Mouse (Mus musculus): Measurements from ENCODE around the gene Capn7.

The Capn7 gene

DNA sequence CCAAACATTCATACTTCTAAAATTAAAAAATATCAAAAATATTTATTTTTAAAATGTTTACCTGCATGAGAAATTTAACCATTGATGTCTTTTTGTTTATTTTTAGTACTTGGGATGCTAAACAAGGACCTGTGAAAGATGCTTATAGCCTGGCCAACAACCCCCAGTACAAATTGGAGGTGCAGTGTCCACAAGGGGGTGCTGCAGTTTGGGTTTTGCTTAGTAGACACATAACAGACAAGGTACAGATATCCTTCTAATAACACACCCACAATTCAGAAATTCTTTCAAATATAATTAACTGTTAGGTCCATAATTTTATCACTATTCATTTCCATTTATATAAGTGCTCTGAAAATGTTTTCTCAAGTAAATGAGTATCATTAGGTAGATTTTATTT is 28.9 kb downstream of the Capn7 start:
- peak; percentile 66 to 83 for DNase-seq (ENCODE audit: low spot score in 2 of 2)

DNA sequence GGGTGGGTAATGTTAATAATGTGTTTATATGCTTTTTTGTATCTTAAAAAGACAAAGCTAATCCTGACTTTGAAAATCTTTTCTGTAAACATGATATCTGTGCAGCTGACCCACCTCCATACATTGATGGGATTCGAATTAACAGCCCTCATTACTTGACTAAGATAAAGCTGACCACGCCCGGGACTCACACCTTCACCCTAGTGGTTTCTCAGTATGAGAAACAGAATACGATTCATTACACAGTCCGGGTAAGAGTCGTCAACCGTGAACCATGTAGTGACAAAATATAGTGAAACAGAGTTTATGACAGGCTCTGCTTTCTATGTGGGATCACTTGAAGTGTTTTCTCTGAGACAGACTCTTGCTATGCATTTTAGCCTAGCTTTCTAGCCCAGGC is 31.5 kb downstream of the Capn7 start:
- DNase-seq (ENCODE audit: low spot score in 2 of 2) = no peak

DNA sequence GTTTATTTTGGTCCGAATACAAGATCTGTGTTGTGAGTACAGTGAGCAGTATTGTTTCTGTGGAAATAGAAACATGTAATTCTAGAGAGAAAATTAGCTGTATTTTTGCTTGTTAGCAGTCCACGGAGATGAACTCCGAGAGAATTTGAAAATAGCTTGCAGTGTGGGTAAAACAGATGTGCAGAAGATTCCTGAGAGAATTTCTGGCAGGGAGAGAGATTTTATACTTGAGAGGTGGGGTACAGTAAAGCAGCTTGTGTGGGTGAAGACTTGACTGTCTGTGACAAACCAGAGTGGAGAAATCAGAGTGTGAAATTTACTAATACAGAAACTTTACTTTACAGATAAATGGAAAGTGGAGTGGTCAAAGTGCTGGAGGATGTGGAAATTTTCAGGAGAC is 32.9 kb downstream of the Capn7 start:
- DNase-seq (ENCODE audit: low spot score in 2 of 2) = no peak

DNA sequence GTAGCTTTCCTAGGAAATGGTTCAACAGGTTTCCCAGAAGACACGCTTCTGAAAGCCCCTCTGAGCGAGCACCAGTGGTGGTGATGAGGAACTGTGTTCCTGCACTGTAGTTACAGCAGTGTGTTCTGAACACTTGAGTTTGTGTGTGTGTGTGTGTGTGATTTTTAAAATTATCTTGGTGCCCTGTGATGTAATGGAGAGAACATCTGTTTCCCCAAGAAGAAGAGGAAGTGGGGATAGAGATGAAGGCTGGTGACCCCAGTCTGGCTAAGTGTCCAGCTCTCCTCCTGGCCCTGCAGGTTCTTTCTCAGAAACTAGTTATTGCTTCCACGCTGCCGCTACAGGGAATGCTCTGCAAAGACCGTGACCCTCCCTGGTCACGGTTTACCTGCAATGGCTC is 38.0 kb downstream of the Capn7 start:
- DNase-seq (ENCODE audit: low spot score in 2 of 2) = no peak

DNA sequence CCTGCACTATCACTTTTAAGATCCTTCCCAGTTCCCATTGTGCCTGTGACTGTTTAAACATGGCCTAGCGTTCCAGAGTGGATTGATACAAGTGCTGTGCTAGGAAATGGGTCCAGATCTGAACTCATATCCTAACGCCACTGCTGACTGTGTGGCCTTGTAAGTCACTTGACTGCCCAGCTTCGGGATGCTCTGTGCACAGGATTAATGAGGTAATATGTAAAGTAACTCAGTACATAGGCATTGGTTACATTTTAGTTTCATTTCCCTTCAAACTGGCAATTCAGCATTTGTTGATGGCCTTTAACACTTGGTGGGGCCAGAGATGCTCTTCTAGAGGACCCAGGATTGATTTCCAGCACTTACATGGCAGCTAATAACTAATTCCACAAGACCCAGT is 39.9 kb downstream of the Capn7 start:
- DNase-seq (ENCODE audit: low spot score in 2 of 2) = no peak

DNA sequence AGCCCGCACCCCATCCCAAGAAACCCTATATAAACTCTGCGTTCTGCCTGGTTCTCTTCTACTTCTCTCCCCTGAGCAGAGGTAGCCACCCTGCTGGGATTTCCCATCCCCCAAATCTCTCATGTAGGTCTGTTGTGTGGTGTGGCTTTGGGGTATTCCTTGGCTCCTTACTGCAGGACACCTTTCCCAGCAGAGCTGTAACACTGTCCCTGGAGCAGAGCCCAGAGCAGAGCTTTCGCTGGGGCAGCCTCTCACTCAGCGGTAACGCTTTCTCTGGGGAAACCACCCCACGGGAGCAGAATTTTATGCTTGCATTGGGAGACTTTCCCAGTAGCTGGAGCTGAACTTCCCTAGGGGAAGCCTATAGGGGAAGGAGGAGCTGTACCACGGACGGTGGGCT is 45.8 kb downstream of the Capn7 start:
- no peak for DNase-seq (ENCODE audit: low spot score in 2 of 2)

DNA sequence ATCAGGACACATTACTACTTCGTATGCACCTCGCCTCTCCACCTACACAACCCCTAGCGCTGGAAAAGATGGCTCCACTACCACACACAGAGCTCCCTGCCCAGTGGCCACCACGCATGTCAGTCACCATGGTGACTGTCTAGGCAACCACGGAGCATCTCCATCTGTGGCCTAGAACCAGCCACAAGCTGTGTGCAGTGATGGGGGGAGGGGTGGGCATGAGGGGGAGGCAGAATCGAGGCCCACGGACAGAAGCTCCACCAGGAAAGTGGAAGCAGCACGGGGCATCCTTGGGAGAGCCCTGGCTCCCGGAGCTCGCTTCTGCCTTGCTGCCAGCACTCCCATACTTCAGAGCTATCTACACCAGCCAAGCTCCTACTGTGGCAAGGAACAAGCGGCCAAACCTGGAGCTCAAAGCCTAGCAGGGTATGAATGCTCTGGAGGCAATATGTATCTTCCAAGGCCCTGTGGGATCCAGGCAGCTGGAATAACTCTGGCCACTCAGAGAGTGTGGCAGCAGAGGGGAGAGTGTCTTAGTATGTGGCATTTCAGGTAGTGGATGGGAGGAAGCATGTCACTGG is 47.1 kb downstream of the Capn7 start:
- DNase-seq (ENCODE audit: low spot score in 2 of 2) = peak; percentile 80 to 82

DNA sequence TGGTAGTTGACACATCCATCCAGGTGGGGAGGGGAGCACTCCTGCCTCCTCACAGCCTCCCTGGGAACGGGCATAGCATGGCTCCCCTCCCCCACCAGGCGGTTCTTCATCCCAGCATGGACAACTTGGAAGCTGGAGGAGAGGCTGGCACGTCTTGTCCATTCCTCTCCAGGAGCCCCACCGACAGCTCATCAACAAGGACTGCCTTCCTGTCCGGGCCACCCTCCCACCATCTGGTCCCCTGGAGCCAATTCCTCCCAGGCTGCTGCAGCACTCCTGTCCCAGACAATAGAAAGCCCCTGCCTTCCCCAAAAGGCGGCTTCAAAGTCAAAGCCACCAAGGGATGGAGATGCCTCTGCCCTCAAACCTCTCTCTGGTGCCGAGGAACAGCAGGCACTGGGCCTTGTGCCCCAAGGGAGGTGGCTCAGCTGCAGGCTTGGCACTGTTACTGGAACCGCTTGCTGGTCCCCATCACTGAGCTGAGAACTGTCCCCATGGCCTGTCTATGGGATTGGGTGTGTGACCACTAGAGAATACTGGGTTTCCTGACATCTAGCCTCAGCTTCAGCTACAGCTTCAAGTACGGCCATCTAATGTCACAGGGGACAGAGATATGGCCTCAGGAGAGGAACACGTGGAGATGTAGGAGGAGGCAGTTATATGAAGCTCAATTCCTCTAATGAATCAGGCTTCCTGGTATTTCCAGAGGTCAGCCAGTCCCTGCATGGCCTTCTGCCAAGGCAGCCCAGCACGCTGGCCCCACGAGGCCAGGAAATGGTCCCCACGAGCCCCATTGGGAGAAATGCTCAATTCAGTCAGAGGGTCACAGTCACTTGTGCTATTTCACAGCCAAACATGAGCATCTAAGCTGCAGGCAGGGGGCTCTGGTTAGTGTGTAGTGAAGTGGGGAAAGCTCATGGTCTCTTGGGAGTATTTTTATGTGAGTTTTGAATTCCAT is 48.2 kb downstream of the Capn7 start:
- no peak for DNase-seq (ENCODE audit: low spot score in 2 of 2)

DNA sequence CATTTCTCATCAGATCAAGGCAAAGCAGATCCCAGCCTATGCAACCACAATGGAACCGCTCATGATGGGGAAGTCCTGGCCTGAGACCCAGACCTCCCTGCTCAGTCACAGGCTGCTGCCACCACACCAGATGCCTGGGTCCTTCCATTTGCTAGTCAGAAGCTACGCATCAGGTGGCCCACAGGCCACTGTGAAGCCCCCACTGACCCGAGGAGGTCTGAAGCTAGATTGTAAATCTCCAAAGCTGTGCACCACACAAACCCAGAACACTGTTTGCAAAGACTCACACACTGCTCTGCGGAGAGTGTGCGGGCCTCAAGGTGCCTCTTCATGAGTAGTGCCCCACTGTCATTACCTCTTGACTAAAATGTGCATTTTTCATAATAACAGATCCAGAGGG is 49.0 kb downstream of the Capn7 start:
- no peak for DNase-seq (ENCODE audit: low spot score in 2 of 2)

DNA sequence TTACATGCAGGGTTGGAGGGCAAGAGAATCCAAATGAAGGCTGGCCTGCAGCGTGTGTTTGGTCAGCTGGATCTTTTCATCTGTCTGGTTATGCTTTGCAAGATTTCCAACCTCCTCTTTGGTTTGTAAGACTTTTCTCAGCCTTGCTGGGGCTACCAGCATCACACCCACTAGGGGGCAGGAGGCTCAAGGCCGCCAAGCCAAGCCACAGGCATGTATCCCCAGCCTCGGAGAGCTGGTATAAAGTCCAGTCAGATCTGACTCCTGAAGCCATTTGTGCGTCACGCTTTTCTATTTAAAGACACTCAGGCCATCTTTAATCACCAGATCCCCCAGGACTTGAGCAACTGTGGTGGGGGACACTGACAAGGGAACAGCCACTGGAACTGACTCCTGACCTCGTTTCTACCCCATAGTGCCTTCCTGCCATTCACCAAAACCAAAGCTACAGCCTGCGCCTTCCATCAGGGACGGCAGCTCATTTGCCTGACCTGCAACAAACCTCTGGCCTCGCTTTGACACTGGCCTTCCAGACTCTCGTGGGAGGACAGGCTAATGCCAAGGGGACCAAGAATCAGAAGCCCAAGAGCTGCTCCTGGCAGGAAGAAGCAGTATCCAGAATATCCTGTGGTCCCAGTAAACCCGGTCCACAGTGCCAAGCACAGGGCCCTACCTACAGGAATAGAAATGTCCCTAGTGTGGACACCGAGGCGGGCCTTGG is 49.7 kb downstream of the Capn7 start:
- DNase-seq (ENCODE audit: low spot score in 2 of 2) = peak in 1 of 2 experiments; percentile 75

DNA sequence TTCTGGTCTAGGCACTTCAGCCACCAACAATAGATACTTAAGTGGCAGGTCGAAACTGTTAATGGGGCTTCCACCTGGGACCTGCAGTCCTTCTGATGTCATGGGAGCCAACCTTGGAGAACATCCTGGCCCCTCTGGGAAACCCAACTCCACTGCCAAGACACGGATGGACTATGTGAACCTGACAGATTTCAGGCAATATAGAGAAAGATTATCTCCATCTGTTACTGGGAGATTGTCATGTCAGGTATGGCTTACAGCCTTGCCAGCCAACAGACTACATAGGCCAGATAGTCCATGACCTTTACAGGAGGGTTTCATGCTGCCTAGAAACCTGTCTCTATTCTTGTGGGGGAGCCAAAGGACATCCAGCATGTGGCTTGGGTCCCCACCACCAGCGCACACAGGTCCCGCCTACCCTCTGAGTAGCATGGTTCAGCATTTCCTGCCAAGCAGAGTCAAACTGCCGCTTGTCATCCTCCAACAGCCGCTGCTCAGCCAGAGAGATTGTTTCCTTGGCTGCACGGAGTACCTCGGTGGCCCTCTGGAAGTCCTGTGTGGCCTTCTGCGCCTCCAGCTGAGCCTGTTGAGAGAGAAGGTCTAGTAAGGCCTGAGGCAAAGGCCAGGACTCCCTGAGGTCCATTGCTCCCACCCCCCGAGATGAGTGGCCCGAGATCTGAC is 51.0 kb downstream of the Capn7 start:
- DNase-seq (ENCODE audit: low spot score in 2 of 2) = no peak

DNA sequence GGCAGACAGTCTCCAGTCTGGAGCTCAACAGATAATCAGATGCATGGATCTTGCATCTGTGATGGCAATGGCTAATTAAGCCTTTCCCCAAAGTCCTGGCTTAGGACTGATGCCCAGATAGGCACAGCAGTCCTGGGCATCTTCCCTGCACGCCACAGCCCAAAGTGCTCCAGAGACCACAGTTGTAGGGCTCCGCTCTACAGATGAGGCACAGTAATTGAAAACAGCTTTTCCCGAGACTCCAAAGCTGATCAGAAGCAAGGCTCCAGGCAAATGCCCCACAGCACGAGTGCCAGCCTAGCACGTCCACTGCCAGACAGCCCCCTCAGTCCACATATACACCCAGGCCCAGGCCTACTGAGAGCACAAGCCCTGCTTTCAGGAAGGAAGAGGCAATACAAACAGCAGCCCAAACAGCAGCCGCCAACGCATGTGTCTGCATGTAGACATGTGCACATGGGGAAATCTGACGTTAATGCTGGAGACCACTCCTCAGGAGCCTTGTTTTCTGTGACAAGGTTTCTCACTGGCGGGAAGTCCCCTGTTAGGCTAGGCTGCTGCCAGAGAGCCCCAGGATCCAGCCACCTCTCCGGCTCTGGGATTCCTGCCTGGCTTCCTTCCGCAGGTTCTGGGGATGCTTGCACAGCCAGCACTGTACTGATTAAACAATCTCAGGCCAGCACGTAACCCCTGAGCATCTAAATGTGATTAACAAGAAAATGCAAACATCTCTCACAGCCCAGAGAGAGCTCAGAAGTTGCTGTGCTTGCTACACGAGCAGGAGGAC is 51.8 kb downstream of the Capn7 start:
- DNase-seq (ENCODE audit: low spot score in 2 of 2) = no peak

DNA sequence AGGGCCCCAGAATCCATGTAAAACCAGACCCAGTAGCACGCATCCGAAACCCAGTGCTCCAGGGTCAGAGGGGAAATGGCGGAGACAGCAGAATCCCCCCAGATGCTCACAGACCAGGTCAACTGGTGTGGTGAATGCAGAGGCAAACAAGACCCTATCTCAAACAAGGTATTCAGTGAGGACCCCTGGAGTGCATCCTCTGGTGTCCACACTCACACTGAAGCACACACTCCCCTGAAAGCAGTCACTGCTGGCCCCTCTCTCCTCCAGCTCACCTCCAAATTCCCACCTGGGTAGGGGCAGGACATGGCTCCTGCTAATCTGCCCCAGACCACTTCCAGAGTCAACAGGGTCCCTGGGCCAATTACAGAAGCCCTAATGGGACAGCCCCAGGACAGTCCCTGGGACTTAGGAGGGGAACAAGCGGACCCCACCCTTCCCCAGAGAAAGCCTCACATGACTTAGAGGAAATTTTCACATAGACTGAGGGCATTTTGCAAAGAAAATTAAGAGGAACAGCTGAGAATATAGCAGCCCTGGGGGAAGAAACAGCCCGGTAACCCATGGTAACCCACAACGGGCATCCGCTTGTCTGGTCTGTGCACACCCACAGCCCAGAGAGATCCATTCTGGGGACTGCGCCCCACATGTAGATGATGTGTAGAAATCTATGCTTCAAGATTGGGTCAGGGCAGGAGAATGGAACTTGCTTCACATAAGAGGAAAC is 53.1 kb downstream of the Capn7 start:
- no peak for DNase-seq (ENCODE audit: low spot score in 2 of 2)

DNA sequence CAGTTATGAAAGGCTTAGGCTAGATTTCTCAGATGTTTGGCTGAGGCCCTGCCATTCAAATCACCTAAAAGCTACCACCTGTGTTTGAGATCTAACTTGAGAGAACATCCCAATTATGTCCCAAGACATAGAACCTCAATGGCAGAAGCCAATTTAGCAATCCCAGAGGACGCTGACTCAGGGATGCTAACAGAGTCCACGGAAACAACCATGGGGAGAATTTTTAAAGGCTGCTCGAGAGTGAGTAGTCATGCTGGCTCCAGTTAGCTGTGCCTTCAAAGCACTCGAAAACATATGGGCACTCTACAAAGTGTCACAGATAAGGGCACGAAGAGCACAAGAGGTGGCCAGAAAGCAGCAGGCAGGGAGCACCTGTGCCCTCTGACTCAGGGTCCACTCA is 55.9 kb downstream of the Capn7 start:
- no peak for DNase-seq (ENCODE audit: low spot score in 2 of 2)

DNA sequence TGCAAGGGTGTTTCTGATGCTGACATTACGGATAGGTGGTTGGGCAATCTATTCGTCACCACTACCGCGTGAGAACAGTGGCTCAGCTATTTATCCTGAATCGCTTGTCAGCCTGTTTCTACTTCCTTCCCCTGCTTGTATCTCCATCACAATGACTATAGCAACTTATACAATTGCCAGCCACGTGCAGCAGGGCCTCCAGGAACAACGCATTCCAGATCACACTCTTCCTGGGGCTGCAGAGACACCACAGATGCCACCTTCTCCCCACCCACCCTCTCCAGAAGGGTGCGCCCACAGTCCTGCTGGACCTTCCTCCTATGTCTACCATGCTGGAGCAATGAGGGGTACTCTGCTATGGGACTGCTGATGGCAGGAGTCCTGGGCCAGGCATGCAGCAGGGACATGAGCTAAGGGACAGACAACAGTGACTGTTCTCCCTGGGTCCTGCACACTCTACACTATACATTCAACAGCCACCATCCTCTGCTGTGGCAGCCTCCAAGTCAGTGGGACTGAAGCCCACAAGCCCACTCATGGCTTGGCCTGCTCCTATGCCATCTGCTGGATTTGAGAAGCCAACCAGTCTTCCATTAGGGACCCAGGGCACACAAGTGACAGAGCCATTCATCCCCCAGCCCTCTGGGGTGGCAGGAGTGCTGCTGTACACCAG is 56.6 kb downstream of the Capn7 start:
- peak; percentile 63 to 69 for DNase-seq (ENCODE audit: low spot score in 2 of 2)

DNA sequence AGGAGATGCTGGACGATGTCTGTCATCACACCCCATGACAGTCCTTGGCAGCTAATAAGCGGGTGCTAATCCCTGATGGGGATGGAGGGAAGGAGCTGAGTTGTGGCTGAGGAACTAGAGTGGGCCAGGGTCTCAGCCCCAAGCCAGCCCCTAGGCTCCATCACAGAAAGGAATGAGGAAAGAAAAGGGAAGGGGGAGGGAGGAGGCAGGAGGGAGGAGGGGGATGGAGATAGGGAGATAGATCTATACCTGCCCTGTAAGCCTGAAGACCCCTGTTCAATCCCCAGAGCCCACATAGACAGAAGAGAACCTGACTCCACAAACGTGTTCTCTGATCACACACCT is 57.1 kb downstream of the Capn7 start:
- DNase-seq (ENCODE audit: low spot score in 2 of 2) = no peak

DNA sequence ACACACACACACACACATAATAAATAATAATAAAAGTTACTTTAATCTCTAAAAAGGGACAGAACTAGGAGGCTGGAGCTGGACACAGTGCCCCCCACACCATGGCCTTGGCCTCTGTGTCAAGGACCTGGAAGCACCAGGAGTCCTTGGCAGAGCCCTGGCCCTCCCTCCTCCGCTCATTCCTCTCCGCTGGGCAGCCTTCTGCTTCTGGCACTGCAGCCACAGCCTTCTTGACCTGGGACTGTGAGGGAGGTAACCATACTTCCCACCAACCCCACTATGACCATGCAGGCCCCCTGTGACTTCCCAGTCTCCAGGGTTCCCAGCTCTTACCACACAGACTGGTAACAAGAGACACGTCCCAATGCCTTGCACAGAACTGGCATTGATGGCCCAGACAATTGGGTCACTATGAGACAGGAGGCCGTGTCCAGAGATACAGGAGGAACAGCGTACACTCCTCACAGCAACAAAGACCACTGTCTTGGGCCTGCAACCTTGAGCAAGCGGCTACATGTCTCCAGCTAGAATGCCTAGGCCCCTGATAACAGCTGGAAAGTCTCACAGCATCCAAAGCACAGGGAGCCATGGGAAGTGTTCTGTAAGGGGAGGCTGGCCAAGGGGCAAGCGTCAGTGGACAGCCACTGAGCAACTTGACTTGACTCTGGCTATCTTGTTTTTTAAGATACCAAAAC is 57.6 kb downstream of the Capn7 start:
- no peak for DNase-seq (ENCODE audit: low spot score in 2 of 2)

DNA sequence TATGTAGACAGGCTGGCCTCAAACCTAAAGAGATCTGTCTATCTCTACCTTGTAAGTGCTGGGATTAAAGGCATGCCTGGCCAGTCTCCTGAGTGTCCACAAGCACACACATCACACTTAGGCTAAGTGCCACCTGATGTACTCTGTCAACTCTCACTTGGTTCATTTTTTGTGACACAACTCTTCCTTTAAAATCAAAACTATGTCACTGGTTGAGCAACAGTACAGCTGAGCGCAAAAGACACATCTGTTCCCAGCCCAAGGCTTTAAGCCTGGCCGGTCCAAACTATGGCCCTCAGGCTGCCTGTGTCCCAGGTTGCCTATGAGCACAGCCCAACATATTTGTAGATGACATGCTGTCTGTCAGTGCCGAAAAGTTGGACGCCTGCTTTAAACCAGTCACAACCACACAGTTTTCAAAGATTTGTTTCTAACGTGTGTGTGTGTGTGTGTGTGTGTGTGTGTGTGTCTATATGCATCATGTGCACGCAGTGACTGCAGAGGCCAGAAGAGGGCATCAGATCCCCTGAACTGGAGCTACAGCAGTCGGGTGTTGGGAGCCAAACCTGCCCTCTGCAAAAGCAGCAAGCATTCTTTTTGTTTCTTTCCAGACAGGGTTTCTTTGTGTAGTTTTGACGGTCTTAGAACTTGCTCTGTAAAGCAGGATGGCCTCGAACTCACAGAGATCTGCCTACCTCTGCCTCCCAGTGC is 58.5 kb downstream of the Capn7 start:
- DNase-seq (ENCODE audit: low spot score in 2 of 2) = no peak

DNA sequence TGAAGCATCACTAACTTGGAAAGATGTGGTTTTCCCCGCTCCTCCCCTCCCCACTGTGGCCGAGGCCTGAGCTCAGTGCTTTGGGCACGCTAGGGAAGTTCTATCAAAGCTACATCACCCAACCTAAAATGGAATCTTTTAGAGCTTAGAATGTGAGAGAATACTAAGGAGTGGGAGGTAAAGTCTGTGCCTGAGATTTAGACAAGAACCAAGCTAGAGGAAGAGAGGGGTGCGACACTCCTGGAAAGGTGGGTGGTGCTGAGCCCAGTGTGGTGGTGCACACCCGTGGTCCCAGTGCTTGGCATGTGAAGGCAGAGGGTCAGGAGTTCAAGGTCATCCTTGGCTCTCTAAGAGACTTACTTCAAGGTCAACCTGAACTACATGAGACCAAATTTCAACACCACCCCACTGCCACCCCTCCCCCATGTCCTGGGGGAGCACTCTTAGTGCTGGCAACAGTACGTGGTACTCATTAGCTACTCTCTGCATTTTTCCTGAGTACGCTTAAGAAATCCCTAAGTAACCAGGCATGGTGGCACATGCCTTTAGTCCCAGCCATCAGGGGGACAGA is 59.3 kb downstream of the Capn7 start:
- no peak for DNase-seq (ENCODE audit: low spot score in 2 of 2)

Measured in right cerebral cortex, adult 2 months (tissue).